Mouse (Mus musculus): ENCODE measurements at regions not wholly inside any gene's neighbourhood (a gene's known extent, or its start where the extent isn't known, plus 50 kb on each side); places are given as distances from the start of the nearest gene placed in this dataset.
"Not testable (repeated sequence)": the region's sequence is repeated elsewhere in the genome, so short reads cannot be mapped to it uniquely, and the experiment has no call there.

DNA sequence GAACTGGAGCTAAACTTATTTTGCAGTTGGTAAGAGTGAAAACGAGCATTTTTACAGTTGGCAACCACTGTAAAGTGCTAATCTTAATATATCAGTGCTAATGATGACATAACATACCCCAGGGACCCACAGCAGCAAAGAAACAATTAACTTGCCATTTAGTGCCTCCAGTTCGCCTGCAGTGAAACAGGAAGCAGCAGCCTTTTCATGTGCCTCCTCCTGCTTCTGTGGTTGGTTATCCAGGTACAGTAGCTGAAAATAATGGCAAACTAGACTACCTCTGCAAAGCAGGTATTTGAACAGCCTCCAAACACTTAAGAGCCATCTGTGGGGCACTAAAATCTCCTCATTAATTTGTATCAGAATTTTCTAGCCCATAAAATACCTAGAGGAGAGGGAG lies 584.8 kb upstream of the Pfkp start:
- DNase-seq (ENCODE audit: low read depth, low spot score), result no peak

DNA sequence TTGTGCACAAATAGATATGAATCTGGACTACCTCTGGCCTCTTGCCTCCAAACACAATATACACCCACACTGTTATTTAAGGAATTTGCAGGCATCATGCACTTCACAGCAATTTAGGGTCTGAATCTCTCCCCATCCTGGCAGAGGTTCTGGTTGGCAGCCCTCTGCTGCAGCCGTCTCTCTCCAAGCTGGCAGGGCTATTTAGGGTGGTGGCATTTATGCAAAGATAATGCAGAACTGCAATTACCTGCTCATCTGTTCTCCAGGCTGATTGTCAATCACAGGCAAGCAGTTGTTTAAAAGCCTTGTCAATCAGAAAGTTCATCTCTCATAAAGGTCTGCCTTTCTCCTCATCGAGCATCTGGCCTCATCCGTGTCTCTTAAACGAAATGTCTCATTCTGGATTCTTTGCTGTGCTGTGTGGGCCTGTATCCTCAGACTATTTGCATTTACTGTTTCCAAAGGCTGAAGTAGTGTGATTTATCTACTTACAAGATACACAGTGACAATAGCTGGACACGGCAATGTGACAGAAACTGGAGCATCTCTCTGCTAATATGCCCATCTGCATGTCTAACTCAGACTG lies 558.1 kb upstream of the Pfkp start:
- no peak for DNase-seq (ENCODE audit: low read depth, low spot score)

DNA sequence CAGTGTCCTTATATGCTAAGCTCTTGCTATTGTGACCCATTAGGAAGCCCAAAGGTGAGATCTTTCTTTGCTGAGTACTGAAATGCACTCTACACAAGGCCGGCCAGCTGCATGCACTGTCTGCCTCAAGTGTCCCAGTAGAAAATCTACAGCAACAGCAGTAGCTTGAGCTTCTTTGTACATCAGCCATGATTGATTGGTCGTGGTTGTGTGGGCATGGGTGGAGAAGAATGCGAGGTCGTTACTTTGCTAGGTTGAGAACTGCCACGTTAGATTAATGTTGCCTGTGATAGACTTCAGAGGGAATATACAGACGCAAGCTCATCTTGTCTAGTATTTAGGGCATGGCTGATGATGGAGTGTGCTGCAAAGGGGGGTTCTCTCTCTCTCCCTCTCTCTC lies 547.4 kb upstream of the Pfkp start:
- no peak for DNase-seq (ENCODE audit: low read depth, low spot score)

DNA sequence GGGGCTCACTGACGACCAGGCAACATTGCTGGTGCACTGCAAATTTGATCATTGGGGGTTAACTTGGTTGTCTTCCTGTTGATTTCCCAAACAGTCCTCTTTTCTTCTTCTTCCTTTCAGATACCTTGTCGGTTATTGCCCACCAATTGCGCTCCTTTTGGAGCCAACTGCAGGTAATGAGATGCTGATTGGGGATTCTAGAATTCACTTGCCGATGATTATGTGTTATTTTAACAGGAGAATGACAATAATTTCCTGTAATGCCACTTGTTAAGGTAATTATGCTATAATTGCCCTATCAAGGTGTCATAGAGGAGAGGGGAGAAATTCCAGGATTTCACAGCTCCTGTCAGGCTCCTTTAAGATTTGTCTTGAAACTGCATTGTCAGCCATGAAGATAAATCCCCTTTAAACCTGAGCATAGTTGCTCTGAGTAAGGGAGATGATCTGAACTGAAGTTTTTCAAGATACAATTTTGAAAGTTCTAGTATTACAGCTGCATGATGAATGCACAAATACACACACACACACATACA lies 533.7 kb upstream of the Pfkp start:
- no peak for DNase-seq (ENCODE audit: low read depth, low spot score)

DNA sequence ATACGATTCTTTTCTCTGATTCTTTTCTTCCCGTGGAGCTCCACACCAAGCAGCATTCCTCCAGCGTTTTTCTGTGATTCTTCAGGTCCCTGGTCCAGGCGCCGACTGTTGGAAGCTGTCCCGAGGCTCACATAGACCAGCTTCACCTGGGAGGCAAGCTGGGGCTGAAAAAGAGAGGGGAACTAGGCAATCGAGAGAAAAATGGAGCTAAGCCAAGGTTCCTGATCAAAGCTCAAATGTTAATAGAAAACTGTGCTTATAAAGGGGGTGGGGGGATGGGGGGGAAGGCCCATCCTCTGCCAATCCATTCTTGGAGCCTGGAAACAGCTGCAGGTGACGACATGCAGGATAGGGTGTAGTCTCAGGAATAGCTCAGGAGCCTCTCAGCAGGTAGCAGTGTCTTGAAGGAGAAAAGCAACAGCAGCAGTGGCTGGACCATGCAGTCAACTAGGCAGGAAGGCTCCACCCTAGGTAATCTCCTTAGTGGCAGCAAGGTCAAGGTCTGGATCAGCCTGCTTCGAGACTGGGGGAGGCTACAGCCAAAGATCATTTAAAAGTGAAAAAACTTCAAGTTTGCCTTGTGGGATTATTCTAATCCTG lies 527.1 kb upstream of the Pfkp start:
- DNase-seq (ENCODE audit: low read depth, low spot score), result no peak

DNA sequence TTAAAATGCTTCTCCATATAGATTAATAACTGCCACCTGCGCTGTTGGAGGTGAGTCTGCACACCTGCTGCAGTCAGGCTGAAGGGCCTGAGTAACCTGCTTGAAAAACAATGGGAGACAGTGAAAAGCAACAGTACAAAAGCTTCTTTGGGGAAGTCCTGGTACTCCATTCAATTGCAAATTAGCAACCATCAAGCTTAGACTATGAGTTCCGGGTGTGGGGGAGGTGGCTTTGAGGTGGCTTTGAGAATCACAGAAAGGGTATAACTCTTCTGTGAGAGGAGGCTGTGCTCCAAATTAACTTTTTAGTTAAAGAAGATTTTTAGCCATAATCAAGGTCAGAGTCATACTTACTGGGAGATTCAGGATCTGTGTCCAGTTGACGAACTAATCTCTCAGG lies 521.5 kb upstream of the Pfkp start:
- not testable (repeated sequence) for DNase-seq (ENCODE audit: low read depth, low spot score)

DNA sequence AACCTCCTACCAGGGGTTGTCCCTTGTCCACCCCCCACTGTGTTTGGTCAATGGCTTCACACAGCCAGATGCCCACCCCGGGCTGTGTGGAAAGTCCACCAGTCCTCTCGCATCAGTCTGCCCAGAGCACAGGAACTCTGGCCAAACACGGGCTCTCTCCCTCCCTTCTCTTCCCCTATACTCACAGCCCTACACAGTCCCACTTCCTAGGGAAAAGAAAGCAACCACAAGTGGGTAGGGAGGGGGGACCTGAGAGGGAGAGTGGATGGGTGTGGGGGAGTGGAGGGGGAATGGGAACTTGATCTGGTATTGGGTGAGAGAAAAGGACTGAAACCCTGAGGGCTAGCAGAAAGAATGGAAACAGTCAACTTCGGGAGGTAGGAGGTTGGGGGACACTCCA lies 497.8 kb upstream of the Pfkp start:
- no peak for DNase-seq (ENCODE audit: low read depth, low spot score)

DNA sequence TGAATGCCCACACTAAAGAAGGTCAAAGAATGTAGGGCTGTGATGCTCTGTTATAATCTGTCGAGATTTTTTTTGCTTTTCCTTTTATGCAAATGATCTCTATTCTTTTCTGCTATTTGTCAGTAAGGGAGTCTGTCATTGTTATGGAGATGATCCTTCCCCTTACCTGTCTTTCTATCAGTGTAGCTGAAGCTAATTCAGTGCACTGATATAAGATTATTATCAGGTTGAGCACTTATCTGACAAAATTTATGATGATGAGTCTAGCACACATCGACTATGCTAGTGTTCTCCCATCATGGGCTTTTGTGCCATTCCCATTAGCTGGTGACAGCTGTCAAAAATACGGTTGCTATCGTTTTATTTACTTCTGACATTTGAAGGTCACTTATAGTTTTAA lies 462.0 kb upstream of the Pfkp start:
- no peak for DNase-seq (ENCODE audit: low read depth, low spot score)

DNA sequence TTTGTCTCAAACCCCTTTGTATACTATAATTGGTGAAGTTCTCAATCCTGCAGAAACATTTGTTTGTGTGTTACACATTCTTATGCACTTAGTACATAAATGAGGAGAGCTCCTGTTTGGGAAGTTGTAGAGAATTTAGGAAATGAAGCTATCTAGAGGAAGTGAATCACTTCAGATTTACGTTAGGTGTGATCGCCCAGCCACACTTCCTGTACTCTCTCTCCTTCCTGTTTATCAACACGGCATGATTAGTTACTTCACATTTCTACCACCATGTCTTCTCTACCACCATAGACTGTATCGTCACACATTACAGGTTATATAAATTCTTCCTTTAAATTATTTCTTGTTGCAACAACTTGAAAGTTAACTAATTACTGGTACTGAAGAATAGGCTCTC lies 454.7 kb upstream of the Pfkp start:
- peak; percentile 12 for DNase-seq (ENCODE audit: low read depth, low spot score)

DNA sequence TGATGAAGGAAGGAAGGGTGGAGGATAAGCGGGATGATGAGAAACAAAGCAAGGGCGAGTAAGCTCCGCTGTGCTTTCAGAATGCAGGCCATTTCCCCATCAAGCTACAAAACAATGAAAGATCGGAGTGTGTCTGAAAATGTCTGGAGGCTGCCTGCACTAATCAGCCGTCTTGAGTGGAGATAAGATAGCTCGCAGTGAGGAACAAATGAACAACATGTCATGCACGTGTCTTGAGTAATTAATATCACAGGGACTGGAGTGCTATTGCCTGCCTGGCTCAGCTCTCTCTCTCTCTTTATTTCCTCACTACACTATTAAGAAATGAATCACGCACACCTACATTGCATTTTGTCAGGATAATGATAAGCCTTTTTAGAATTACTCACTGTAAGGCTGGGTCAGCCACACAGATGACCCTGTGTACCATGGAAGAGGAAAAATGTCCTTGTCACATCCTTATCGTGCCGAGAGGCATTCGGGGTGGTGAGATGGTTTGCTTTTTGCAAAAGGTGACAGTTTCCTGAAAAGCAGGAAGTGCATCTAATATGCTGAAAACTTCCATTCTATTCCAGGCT lies 444.6 kb upstream of the Pfkp start:
- no peak for DNase-seq (ENCODE audit: low read depth, low spot score)

DNA sequence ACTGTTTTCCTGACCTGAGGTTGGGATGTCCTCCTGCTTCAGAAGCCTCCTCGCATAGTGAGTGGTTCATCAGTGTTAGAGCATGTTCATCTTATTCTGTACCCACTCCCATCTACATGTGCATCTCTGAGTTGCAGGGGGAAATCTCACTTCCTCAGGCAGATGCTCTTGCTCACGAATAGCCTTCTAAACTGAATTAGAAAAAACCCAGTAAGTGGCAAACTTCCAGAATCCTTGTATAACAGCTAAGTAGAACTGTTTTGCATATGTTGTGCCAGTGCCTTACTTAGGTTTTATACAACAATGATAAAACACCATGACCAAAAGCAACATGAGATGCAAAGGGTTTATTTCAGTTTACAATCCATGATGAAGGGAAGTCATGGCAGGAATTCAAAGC lies 442.3 kb upstream of the Pfkp start:
- DNase-seq (ENCODE audit: low read depth, low spot score), result no peak

DNA sequence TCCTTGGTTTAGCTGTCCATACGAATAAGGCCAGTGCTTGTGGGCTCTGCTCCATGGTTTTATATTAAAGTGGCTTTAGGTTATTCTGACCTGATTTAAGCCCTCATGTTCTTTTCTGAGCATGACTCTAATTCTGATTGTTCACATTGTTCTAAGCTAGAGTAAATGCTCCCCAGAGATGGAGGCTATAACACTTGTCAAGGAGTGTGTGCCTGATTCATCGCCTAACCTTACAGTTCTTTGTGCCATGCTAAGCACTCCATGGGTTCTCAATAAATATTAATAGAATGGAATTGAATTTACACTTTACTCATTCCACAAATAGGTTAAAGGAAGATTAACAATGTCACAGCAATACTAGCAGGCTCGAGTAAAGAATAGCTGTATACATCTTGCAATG lies 417.6 kb upstream of the Pfkp start:
- no peak for DNase-seq (ENCODE audit: low read depth, low spot score)

DNA sequence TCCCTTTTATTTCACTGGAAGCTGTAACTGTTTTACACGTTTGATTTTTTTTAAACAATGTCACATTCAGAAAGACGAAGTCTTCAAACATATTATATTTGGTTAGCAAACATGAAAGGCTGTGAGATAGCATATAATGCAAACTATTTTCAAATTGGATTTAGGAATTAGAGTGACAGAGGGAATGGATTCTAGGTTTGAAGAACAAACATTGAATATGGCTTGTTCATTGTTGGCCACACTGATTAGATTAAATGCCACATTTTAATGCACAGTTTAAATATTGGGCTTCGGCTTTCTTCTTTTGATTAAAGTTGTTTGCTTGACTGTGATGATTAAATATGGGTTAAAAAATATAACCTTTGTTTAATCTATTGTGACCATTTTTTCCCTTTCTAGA lies 415.1 kb upstream of the Pfkp start:
- DNase-seq (ENCODE audit: low read depth, low spot score), result no peak

DNA sequence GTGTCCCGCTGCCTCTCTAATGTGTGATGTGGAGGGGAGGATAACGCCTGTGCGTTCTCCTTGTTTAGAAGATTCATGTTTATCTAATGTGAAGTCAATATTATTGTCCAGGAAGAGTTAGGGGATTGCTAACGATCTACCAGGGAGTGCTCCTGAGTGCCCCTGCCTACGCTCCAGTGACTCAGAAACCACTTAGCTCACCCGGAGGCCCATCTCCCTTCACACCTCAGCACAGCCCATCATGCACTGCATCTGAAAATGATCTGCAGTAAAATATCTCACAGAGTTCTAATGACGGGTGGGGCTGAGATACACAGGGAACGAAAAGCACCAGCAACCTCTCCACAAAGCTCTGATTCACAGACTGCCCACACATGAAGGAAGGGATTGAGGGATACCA lies 409.0 kb upstream of the Pfkp start:
- DNase-seq (ENCODE audit: low read depth, low spot score), result no peak

Measured in A20 (cell line).